In genomic region chr17:84361006-84361405, GRCm38 (mm10) we compare ENCODE assay signal across 23 mouse cellular contexts.
DNase-seq lines count a peak whose midpoint lies in the region; ATAC-seq lines count a peak whose summit lies in the region.
"Had no signal": no experiment of that assay in that cellular context is flagged by ENCODE, and none has a peak within 500 bp of the region (broad histone marks: within the 10 kb centered on the region; RNA-seq: fewer than 3 reads in every experiment).

No protein-coding gene starts in this region.

- no peaks in the 10 kb centered on the region for H3K9me3 ChIP-seq in hindbrain, embryonic 11.5 days (ENCODE audit: control insufficient read depth, low read length)
- H3K9me3 ChIP-seq: embryonic facial prominence, embryonic 13.5 days; embryonic facial prominence, embryonic 15.5 days; forebrain, embryonic 10.5 days; forebrain, embryonic 12.5 days; G1E had no signal

- H3K9ac ChIP-seq in hindbrain, embryonic 11.5 days (ENCODE audit: low read depth, low read length) = no peak overlapping the region
- H3K9ac ChIP-seq: embryonic facial prominence, embryonic 13.5 days; embryonic facial prominence, embryonic 15.5 days; forebrain, embryonic 12.5 days had no signal

- H3K4me2 ChIP-seq in hindbrain, embryonic 11.5 days (replicated peaks; ENCODE audit: low read depth, low read length) = no peak overlapping the region
- H3K4me2 ChIP-seq: embryonic facial prominence, embryonic 13.5 days; embryonic facial prominence, embryonic 15.5 days; forebrain, embryonic 12.5 days had no signal

- DNase-seq in A20 (ENCODE audit: low read depth, low spot score) (peak; percentile 22), MN1 (ENCODE audit: low spot score) (no peak)
- no peak for DNase-seq in hindbrain, embryonic 11.5 days (ENCODE audit: low spot score)
- no peak for DNase-seq in spleen, postnatal 36 days (ENCODE audit: low spot score in 2 of 2)
- DNase-seq: adrenal gland, adult 8-10 months; adrenal gland, postnatal 14 days; adrenal gland, postnatal 36 days; cerebellum, adult 11-12 months; cerebellum, adult 2 months; cerebellum, adult 9-10 months; cerebellum, postnatal 10 days; cerebellum, postnatal 25 days; embryo, embryonic 11 days had no signal

- H3K4me3 ChIP-seq in hindbrain, embryonic 11.5 days (ENCODE audit: low read depth, low read length) = no peak overlapping the region
- H3K4me3 ChIP-seq: embryonic facial prominence, embryonic 13.5 days; embryonic facial prominence, embryonic 15.5 days; erythroblast, embryonic 14.5 days; forebrain, embryonic 10.5 days; forebrain, embryonic 12.5 days had no signal

- H3K4me1 ChIP-seq in hindbrain, embryonic 11.5 days (replicated peaks; ENCODE audit: control insufficient read depth, insufficient read depth, low read length) = no peaks in the 10 kb centered on the region

- 0 out of 2 replicates have a peak, but pooled peaks have one; percentile 25 for ATAC-seq in common myeloid progenitor, adult 5-6 weeks (replicated peaks; ENCODE audit: low read depth, poor library complexity, severe bottlenecking)
- peak; percentile 56 for ATAC-seq in megakaryocyte, adult 5-6 weeks (ENCODE audit: poor library complexity, severe bottlenecking)
- ATAC-seq in hindbrain, embryonic 11.5 days (ENCODE audit: low FRiP score) = no peak
- ATAC-seq: forebrain, embryonic 14.5 days; forebrain, embryonic 16.5 days had no signal

- H3K27me3 ChIP-seq in hindbrain, embryonic 11.5 days (ENCODE audit: control insufficient read depth, insufficient read depth, low read length) = no peaks in the 10 kb centered on the region
- H3K27me3 ChIP-seq: embryonic facial prominence, embryonic 13.5 days; embryonic facial prominence, embryonic 15.5 days; forebrain, embryonic 12.5 days had no signal

- WGBS in hindbrain, embryonic 11.5 days = 90% methylated on average over 1 of the region's 1 CpGs

- H3K27ac ChIP-seq in hindbrain, embryonic 11.5 days (ENCODE audit: low read depth, low read length) = no peak overlapping the region
- H3K27ac ChIP-seq: embryonic facial prominence, embryonic 13.5 days; embryonic facial prominence, embryonic 15.5 days; forebrain, embryonic 10.5 days; forebrain, embryonic 12.5 days had no signal

- H3K36me3 ChIP-seq in hindbrain, embryonic 11.5 days (ENCODE audit: control insufficient read depth, insufficient read depth, low read length) = no peaks in the 10 kb centered on the region
- H3K36me3 ChIP-seq: embryonic facial prominence, embryonic 15.5 days; forebrain, embryonic 12.5 days had no signal
